ENCODE assay signal across 8 mouse cellular contexts in the genomic region with DNA sequence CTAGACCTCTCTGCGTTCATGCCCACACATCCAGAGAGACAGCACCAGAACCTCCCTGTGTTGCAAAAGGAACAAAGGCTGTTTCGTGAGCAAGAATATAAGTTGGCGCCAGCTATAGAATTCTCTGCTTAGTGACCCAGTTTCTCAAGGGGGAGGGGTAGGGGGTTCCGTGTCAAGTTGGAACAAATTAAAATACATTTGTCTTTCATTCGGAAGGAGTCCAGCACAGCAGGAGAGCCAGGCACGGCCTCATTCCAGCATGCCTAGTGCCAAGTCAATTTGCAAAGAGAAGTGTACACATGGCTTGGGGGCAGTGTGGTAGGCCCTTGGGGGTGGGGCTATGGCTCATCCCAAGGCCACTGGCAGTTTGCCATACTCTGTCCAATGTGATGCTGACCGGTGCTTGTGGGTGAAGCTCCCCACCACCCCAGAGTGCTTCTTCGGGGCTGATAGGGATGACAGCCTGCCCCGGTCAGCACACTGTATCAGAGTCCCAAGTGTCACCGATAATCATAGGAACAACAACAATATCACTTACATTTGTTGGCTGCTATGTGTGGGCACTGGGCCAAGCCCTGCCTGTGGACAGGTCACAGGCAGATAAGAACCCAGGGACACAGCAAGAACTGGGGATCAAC. TPM values are rescaled to one million over a fixed set of nuclear protein-coding genes. Genes with fewer than 3 reads are reported as not detected.
DNase-seq lines count a peak whose midpoint lies in the region; ATAC-seq and TF ChIP-seq lines count a peak whose summit lies in the region.

No protein-coding gene starts in this region.

- WGBS in neural tube, embryonic 13.5 days = 48% methylated on average over 10 of the region's 10 CpGs
- 26% methylated on average over 10 of the region's 10 CpGs for WGBS in heart, postnatal 0 days

- peaks cover 18% of the 10 kb centered on the region for H3K4me1 ChIP-seq in neural tube, embryonic 13.5 days (replicated peaks)
- H3K4me1 ChIP-seq in heart, postnatal 0 days (ENCODE audit: control insufficient read depth, insufficient read depth) = peaks cover 21% of the 10 kb centered on the region

- no peak overlapping the region for H3K9ac ChIP-seq in neural tube, embryonic 13.5 days
- H3K9ac ChIP-seq in heart, postnatal 0 days (replicated peaks; ENCODE audit: low read depth, low read length) = no peak overlapping the region

- intact Hi-C loops in left cerebral cortex, postnatal 36 days (cut with DNase I) = loop anchor here (1.0 to 5.0 kb wide), 3 partner anchors 210 to 433 kb away; no protein-coding TSS in a partner anchor

- H3K36me3 ChIP-seq in neural tube, embryonic 13.5 days = no peaks in the 10 kb centered on the region
- H3K36me3 ChIP-seq in heart, postnatal 0 days (replicated peaks; ENCODE audit: control insufficient read depth, insufficient read depth, low read length) = no peaks in the 10 kb centered on the region

- DNase-seq in neural tube, embryonic 10.5 days (ENCODE audit: extremely low spot score, low spot score) = no peak
- peak; percentile 98 for DNase-seq in cerebellum, postnatal 14 days
- peak; percentile 43 for DNase-seq in heart, postnatal 0 days (ENCODE audit: low spot score)
- DNase-seq in left cerebral cortex, postnatal 36 days (ENCODE audit: low spot score in 2 of 2) = peak; percentile 61 to 79
- DNase-seq in right cerebral cortex, postnatal 36 days (ENCODE audit: low spot score in 2 of 2) = peak; percentile 50 to 77
- no peak for DNase-seq in thymus, adult 18-20 months
- DNase-seq in thymus, postnatal 14 days = no peak

- no peak for ATAC-seq in neural tube, embryonic 13.5 days (ENCODE audit: low read depth)
- ATAC-seq in heart, postnatal 0 days (ENCODE audit: insufficient read depth, low read depth) = peak; percentile 66

- TF ChIP-seq CTCF in heart, postnatal 0 days (IDR thresholded peaks at IDR 0.05; ENCODE audit: low read depth) = no peak

- H3K4me3 ChIP-seq in neural tube, embryonic 13.5 days = no peak overlapping the region
- no peak overlapping the region for H3K4me3 ChIP-seq in heart, postnatal 0 days (ENCODE audit: low read depth, low read length)

- H3K9me3 ChIP-seq in neural tube, embryonic 13.5 days = no peaks in the 10 kb centered on the region
- H3K9me3 ChIP-seq in heart, postnatal 0 days (replicated peaks; ENCODE audit: control insufficient read depth, low read length) = no peaks in the 10 kb centered on the region

- no peak overlapping the region for H3K4me2 ChIP-seq in neural tube, embryonic 13.5 days
- H3K4me2 ChIP-seq in heart, postnatal 0 days (ENCODE audit: low read depth, low read length) = peak overlapping the region; percentile 15; the same call in 1 of the 2 replicates

- TF ChIP-seq EP300 in heart, postnatal 0 days (IDR thresholded peaks at IDR 0.05; ENCODE audit: low read depth) = peak; percentile 25; the same call in 1 of the 2 replicates

- peak overlapping the region; percentile 56; the same call in 1 of the 2 replicates for H3K27ac ChIP-seq in neural tube, embryonic 13.5 days (replicated peaks)
- no peak overlapping the region for H3K27ac ChIP-seq in heart, postnatal 0 days (ENCODE audit: low read depth)

- no peaks in the 10 kb centered on the region; the same call in 1 of the 2 replicates for H3K27me3 ChIP-seq in neural tube, embryonic 13.5 days
- H3K27me3 ChIP-seq in heart, postnatal 0 days (ENCODE audit: control insufficient read depth, insufficient read depth, low read length) = peaks cover 12% of the 10 kb centered on the region

RNA-seq across cellular contexts. Expression of a gene that starts 31.1 kb away (rescaled TPM):
- polyA plus RNA-seq in neural tube, embryonic 13.5 days (2015; fragmentation: Nextera tagmentation; extraction: Ambion mirVana) = 10.3 and 11.1 TPM in 2 replicates
- total RNA-seq in heart, postnatal 0 days (2014; rRNA removed; ENCODE audit: low replicate concordance) = 4.4 and 18.0 TPM in 2 replicates
- polyA plus RNA-seq in heart, postnatal 0 days (2015; fragmentation: Nextera tagmentation; extraction: Ambion mirVana) = 1.7 and 2.0 TPM in 2 replicates
- 10 to 100 TPM; 26.8 to 30.3 TPM for total RNA-seq in left cerebral cortex, postnatal 36 days (2021)

RNA-seq across cellular contexts. Expression of a gene that starts 50.6 kb away (rescaled TPM):
- 2.6 and 2.8 TPM in 2 replicates for polyA plus RNA-seq in neural tube, embryonic 13.5 days (2015; fragmentation: Nextera tagmentation; extraction: Ambion mirVana)
- not detected in 2 replicates for total RNA-seq in heart, postnatal 0 days (2014; rRNA removed; ENCODE audit: low replicate concordance)
- polyA plus RNA-seq in heart, postnatal 0 days (2015; fragmentation: Nextera tagmentation; extraction: Ambion mirVana) = 0.15 and 0.65 TPM in 2 replicates
- total RNA-seq in left cerebral cortex, postnatal 36 days (2021) = 1 to 10 TPM; 4.0 to 5.1 TPM

RNA-seq across cellular contexts. Expression of a gene that starts 52.4 kb away (rescaled TPM):
- polyA plus RNA-seq in neural tube, embryonic 13.5 days (2015; fragmentation: Nextera tagmentation; extraction: Ambion mirVana) = 52.7 and 56.2 TPM in 2 replicates
- 29.8 and 37.1 TPM in 2 replicates for total RNA-seq in heart, postnatal 0 days (2014; rRNA removed; ENCODE audit: low replicate concordance)
- 40.9 and 45.0 TPM in 2 replicates for polyA plus RNA-seq in heart, postnatal 0 days (2015; fragmentation: Nextera tagmentation; extraction: Ambion mirVana)
- 10 to 100 TPM; 35.4 to 39.0 TPM for total RNA-seq in left cerebral cortex, postnatal 36 days (2021)

Comparison
In these comparisons a context has a peak if more than half of its experiments do, and no peak if none do; other contexts are left out.
1. DNase-seq: peak in cerebellum, postnatal 14 days (2 of 2), heart, postnatal 0 days (single experiment), left cerebral cortex, postnatal 36 days (2 of 2) and right cerebral cortex, postnatal 36 days (2 of 2); none in neural tube, embryonic 10.5 days (single experiment), thymus, adult 18-20 months (0 of 2) and thymus, postnatal 14 days (single experiment).